Mouse (Mus musculus): Measurements from ENCODE around the gene Elovl1. TPM values are rescaled to one million over a fixed set of nuclear protein-coding genes. Genes with fewer than 3 reads are reported as not detected.
A peak's percentile ranks its signal among the peaks of the same experiment; 100 is the strongest.

Elovl1 gene
- total and polyA plus RNA-seq, 3 experiments: 16.4 to 66.4 (median 17.5) TPM

GRCm38 (mm10) chr4:118410871-118411270 lies 17.0 kb upstream of the Elovl1 start:
- no peaks in the 10 kb centered on the region for H3K79me2 ChIP-seq (replicated peaks; ENCODE audit: control insufficient read depth, insufficient read depth, low read length)
- no peak for TF ChIP-seq POLR2A (IDR thresholded peaks at IDR 0.05; ENCODE audit: insufficient read depth, low read depth, low read length)
- TF ChIP-seq EP300 (IDR thresholded peaks at IDR 0.05; ENCODE audit: insufficient read depth, low read depth, low read length): no peak
- no peak for TF ChIP-seq CTCF (IDR thresholded peaks at IDR 0.05)
- intact Hi-C loops (cut with DNase I): no loop called here
- no peaks in the 10 kb centered on the region for H3K27me3 ChIP-seq (ENCODE audit: control insufficient read depth, insufficient read depth, low read length)
- peaks cover 5% of the 10 kb centered on the region for H3K4me1 ChIP-seq (ENCODE audit: control insufficient read depth, insufficient read depth, low read length)
- no peaks in the 10 kb centered on the region; the same call in 1 of the 2 replicates for H3K36me3 ChIP-seq (ENCODE audit: control insufficient read depth, insufficient read depth, low read length)
- no peak for DNase-seq
- H3K9ac ChIP-seq (ENCODE audit: low read depth, low read length): no peak overlapping the region
- H3K4me3 ChIP-seq: no peak overlapping the region
- 83% methylated on average over 5 of the region's 5 CpGs for WGBS
- no peak overlapping the region for H3K27ac ChIP-seq

GRCm38 (mm10) chr4:118413553-118413952 lies 14.3 kb upstream of the Elovl1 start:
- Histone ChIP-seq H3K9ac (ENCODE audit: low read depth, low read length) (no peak overlapping the region), H3K4me3 (no peak overlapping the region), H3K79me2 (replicated peaks; ENCODE audit: control insufficient read depth, insufficient read depth, low read length) (no peaks in the 10 kb centered on the region), H3K27me3 (ENCODE audit: control insufficient read depth, insufficient read depth, low read length) (no peaks in the 10 kb centered on the region), H3K4me1 (ENCODE audit: control insufficient read depth, insufficient read depth, low read length) (peaks cover 3% of the 10 kb centered on the region), H3K27ac (no peak overlapping the region), H3K36me3 (ENCODE audit: control insufficient read depth, insufficient read depth, low read length) (no peaks in the 10 kb centered on the region; the same call in 1 of the 2 replicates)
- 92% methylated on average over 5 of the region's 5 CpGs for WGBS
- TF ChIP-seq EP300 (IDR thresholded peaks at IDR 0.05; ENCODE audit: insufficient read depth, low read depth, low read length): no peak
- no peak for TF ChIP-seq POLR2A (IDR thresholded peaks at IDR 0.05; ENCODE audit: insufficient read depth, low read depth, low read length)
- no peak for TF ChIP-seq CTCF (IDR thresholded peaks at IDR 0.05)
- no peak for DNase-seq
- intact Hi-C loops (cut with DNase I): no loop called here

DNA sequence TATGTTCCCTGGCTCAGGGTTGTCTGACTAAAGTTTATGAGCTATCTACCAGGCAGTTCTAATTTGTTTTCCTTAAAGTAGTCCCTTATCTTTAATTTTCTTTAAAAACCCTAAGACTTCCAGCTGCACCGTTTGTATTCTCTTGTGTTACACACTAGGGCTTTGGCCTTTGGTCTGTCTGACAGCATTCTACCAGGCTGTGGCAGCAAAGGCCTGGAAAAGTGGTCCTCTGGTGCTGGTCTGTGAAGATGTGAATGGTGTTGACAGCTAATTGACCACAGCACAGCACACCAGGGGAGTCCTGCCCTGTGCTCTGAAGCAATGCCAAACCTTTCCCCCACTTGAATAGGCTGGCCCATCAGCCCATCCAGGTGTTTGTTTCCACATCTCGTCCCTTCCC lies 12.1 kb upstream of the Elovl1 start:
- H3K36me3 ChIP-seq (ENCODE audit: control insufficient read depth, insufficient read depth, low read length): no peaks in the 10 kb centered on the region
- H3K79me2 ChIP-seq (replicated peaks; ENCODE audit: control insufficient read depth, insufficient read depth, low read length): no peaks in the 10 kb centered on the region
- DNase-seq: no peak
- TF ChIP-seq CTCF (IDR thresholded peaks at IDR 0.05) (peak; percentile 28), EP300 (IDR thresholded peaks at IDR 0.05; ENCODE audit: insufficient read depth, low read depth, low read length) (no peak), POLR2A (IDR thresholded peaks at IDR 0.05; ENCODE audit: insufficient read depth, low read depth, low read length) (no peak)
- 72% methylated on average over 2 of the region's 2 CpGs for WGBS
- H3K27ac ChIP-seq: no peak overlapping the region
- H3K27me3 ChIP-seq (ENCODE audit: control insufficient read depth, insufficient read depth, low read length): no peaks in the 10 kb centered on the region
- intact Hi-C loops (cut with DNase I): no loop called here
- no peak overlapping the region for H3K4me3 ChIP-seq
- no peak overlapping the region for H3K9ac ChIP-seq (ENCODE audit: low read depth, low read length)
- no peaks in the 10 kb centered on the region for H3K4me1 ChIP-seq (ENCODE audit: control insufficient read depth, insufficient read depth, low read length)

GRCm38 (mm10) chr4:118416329-118416728 lies 11.6 kb upstream of the Elovl1 start:
- Histone ChIP-seq H3K27ac (no peak overlapping the region), H3K4me1 (ENCODE audit: control insufficient read depth, insufficient read depth, low read length) (no peaks in the 10 kb centered on the region), H3K79me2 (replicated peaks; ENCODE audit: control insufficient read depth, insufficient read depth, low read length) (no peaks in the 10 kb centered on the region), H3K4me3 (no peak overlapping the region), H3K9ac (ENCODE audit: low read depth, low read length) (no peak overlapping the region), H3K27me3 (ENCODE audit: control insufficient read depth, insufficient read depth, low read length) (no peaks in the 10 kb centered on the region), H3K36me3 (ENCODE audit: control insufficient read depth, insufficient read depth, low read length) (no peaks in the 10 kb centered on the region)
- 93% methylated on average over 5 of the region's 5 CpGs for WGBS
- DNase-seq: no peak
- intact Hi-C loops (cut with DNase I): no loop called here
- TF ChIP-seq EP300 (IDR thresholded peaks at IDR 0.05; ENCODE audit: insufficient read depth, low read depth, low read length): no peak
- no peak for TF ChIP-seq POLR2A (IDR thresholded peaks at IDR 0.05; ENCODE audit: insufficient read depth, low read depth, low read length)
- TF ChIP-seq CTCF (IDR thresholded peaks at IDR 0.05): no peak

DNA sequence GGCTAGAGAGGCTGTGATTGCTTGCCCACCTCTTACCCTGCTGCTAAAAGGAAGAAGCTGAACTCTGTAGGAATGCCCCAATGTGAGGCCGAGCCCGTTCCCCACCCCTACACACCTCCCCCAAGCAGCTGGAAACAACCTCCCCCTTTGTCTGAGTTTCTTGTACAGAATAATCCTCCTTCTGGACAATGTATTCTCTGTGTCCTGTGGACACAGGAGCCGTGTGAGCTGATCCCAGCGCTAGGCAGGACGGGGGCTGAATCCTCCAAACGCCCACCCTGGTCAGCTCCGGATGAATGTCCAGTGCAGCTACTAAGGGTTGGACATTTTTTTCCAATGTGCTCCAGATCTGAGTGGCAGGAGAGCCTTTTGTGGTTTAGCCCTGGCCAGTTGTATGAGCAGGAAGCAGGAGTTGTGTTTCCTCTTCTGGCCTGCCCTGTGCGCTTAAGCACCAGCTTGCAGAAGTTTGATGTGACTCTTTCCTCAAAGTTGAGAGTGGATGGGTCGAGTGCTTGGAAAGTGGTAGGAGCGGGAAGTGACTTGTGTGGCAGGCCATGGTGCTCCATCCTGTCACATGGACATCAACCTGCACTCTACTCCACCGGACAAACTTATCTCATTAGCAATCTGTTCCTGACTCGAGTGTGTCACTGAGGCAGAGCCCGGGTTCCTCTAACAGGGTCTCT lies 10.6 kb upstream of the Elovl1 start:
- no peaks in the 10 kb centered on the region for H3K36me3 ChIP-seq (ENCODE audit: control insufficient read depth, insufficient read depth, low read length)
- H3K9ac ChIP-seq (ENCODE audit: low read depth, low read length): no peak overlapping the region
- no peaks in the 10 kb centered on the region for H3K27me3 ChIP-seq (ENCODE audit: control insufficient read depth, insufficient read depth, low read length)
- 79% methylated on average over 13 of the region's 13 CpGs for WGBS
- H3K4me1 ChIP-seq (ENCODE audit: control insufficient read depth, insufficient read depth, low read length): no peaks in the 10 kb centered on the region
- no peak overlapping the region for H3K4me3 ChIP-seq
- H3K79me2 ChIP-seq (replicated peaks; ENCODE audit: control insufficient read depth, insufficient read depth, low read length): no peaks in the 10 kb centered on the region
- H3K27ac ChIP-seq: no peak overlapping the region
- intact Hi-C loops (cut with DNase I): no loop called here
- TF ChIP-seq POLR2A (IDR thresholded peaks at IDR 0.05; ENCODE audit: insufficient read depth, low read depth, low read length) (no peak), EP300 (IDR thresholded peaks at IDR 0.05; ENCODE audit: insufficient read depth, low read depth, low read length) (no peak), CTCF (IDR thresholded peaks at IDR 0.05) (no peak)
- DNase-seq: no peak

GRCm38 (mm10) chr4:118421384-118421783 lies 6.5 kb upstream of the Elovl1 start:
- H3K9ac ChIP-seq (ENCODE audit: low read depth, low read length): no peak overlapping the region
- no peaks in the 10 kb centered on the region for H3K79me2 ChIP-seq (replicated peaks; ENCODE audit: control insufficient read depth, insufficient read depth, low read length)
- no peak for TF ChIP-seq POLR2A (IDR thresholded peaks at IDR 0.05; ENCODE audit: insufficient read depth, low read depth, low read length)
- no peak for TF ChIP-seq CTCF (IDR thresholded peaks at IDR 0.05)
- TF ChIP-seq EP300 (IDR thresholded peaks at IDR 0.05; ENCODE audit: insufficient read depth, low read depth, low read length): no peak
- WGBS: 98% methylated on average over 3 of the region's 3 CpGs
- DNase-seq: no peak
- no peaks in the 10 kb centered on the region for H3K27me3 ChIP-seq (ENCODE audit: control insufficient read depth, insufficient read depth, low read length)
- no peaks in the 10 kb centered on the region; the same call in 1 of the 2 replicates for H3K36me3 ChIP-seq (ENCODE audit: control insufficient read depth, insufficient read depth, low read length)
- H3K27ac ChIP-seq: no peak overlapping the region
- H3K4me3 ChIP-seq: no peak overlapping the region
- intact Hi-C loops (cut with DNase I): no loop called here
- no peaks in the 10 kb centered on the region for H3K4me1 ChIP-seq (ENCODE audit: control insufficient read depth, insufficient read depth, low read length)
